Mouse (Mus musculus) lung, embryonic 16.5 days (tissue): Measurements from ENCODE around the gene Ybx1. TPM values are rescaled to one million over a fixed set of nuclear protein-coding genes. Genes with fewer than 3 reads are reported as not detected.
"Not testable (repeated sequence)": the region's sequence is repeated elsewhere in the genome, so short reads cannot be mapped to it uniquely, and the experiment has no call there.

ENCODE experiments used
- ATAC-seq: fragments of 200-750 bp; cut with Nextera tagmentation; 2 replicates; pipeline ENCODE4 v1.8.0; 2017; ENCODE audit warnings: low read depth, mild to moderate bottlenecking, moderate library complexity
- H3K27ac ChIP-seq: fragments of 300-500 bp; sonication (generic); 2 replicates; pipeline ENCODE4 v1.5.1; 2014; ENCODE audit warnings: mild to moderate bottlenecking, control low read depth, low read length
- H3K27me3 ChIP-seq: fragments of 300-500 bp; sonication (generic); 2 replicates; pipeline ENCODE4 v1.6.1; 2014; ENCODE audit warnings: low read depth, low read length, mixed read lengths; ENCODE audit not compliant: control insufficient read depth, insufficient read depth
- H3K36me3 ChIP-seq: fragments of 300-500 bp; sonication (generic); 2 replicates; pipeline ENCODE4 v1.6.1; 2014; ENCODE audit warnings: low read length; ENCODE audit not compliant: control insufficient read depth, insufficient read depth
- H3K4me1 ChIP-seq: fragments of 300-500 bp; sonication (generic); replicated peaks from 2 replicates; pipeline ENCODE4 v1.6.1; 2014; ENCODE audit warnings: low read length, mixed read lengths; ENCODE audit not compliant: control insufficient read depth, insufficient read depth
- H3K4me2 ChIP-seq: fragments of 300-500 bp; sonication (generic); 2 replicates; pipeline ENCODE4 v1.6.1; 2014; ENCODE audit warnings: low read depth, low read length, control low read depth
- H3K4me3 ChIP-seq: fragments of 300-500 bp; sonication (generic); 2 replicates; pipeline ENCODE4 v1.5.1; 2014; ENCODE audit warnings: mild to moderate bottlenecking, low read length, control low read depth
- H3K9ac ChIP-seq: fragments of 300-500 bp; sonication (generic); 2 replicates; pipeline ENCODE4 v1.6.1; 2014; ENCODE audit warnings: low read length, control low read depth
- H3K9me3 ChIP-seq: fragments of 300-500 bp; sonication (generic); 2 replicates; pipeline ENCODE4 v1.6.1; 2016; ENCODE audit warnings: low read length; ENCODE audit not compliant: control insufficient read depth
- WGBS: fragments of 180-500 bp; shearing (Covaris S2); extraction: QIAGEN DNeasy Blood & Tissue Kit; methylation state at CpG from one replicate; pipeline ENCODE4 v1.1.7; 2014; 5-methylcytosine and 5-hydroxymethylcytosine counted together
- polyA plus RNA-seq: library from polyadenylated mRNA; unstranded; fragments of >200 nt; fragmentation: Nextera tagmentation; extraction: Ambion mirVana; gene quantifications from 2 replicates; pipeline ENCODE4 v1.2.1, GENCODE M21; 2015

The Ybx1 gene
- polyA plus RNA-seq, 1 experiment from 2014 or later: 442 TPM

GRCm38 (mm10) chr4:119278784-119279183 is 15.6 kb downstream of the Ybx1 start:
- peaks cover 54% of the 10 kb centered on the region for H3K36me3 ChIP-seq
- not testable (repeated sequence) for H3K27me3 ChIP-seq, H3K27ac ChIP-seq, H3K9me3 ChIP-seq, H3K4me2 ChIP-seq, ATAC-seq, H3K4me1 ChIP-seq, H3K9ac ChIP-seq, H3K4me3 ChIP-seq
- 85% methylated on average over 15 of the region's 15 CpGs for WGBS

GRCm38 (mm10) chr4:119275726-119276125 is 18.7 kb downstream of the Ybx1 start:
- Histone ChIP-seq H3K9me3 (no peaks in the 10 kb centered on the region), H3K9ac (no peak overlapping the region), H3K27ac (peak overlapping the region; percentile 84), H3K4me3 (no peak overlapping the region), H3K27me3 (no peaks in the 10 kb centered on the region), H3K4me1 (no peaks in the 10 kb centered on the region), H3K4me2 (no peak overlapping the region), H3K36me3 (peaks cover 51% of the 10 kb centered on the region)
- ATAC-seq: no peak
- 69% methylated on average over 1 of the region's 2 CpGs for WGBS

- ATAC-seq: peak; percentile 77
These were observed 19.2 kb downstream of the Ybx1 start for GRCm38 (mm10) chr4:119275226-119275625.

GRCm38 (mm10) chr4:119274627-119275026 is 19.8 kb downstream of the Ybx1 start:
- ATAC-seq: peak; percentile 68
- Histone ChIP-seq H3K27me3 (no peaks in the 10 kb centered on the region), H3K9me3 (no peaks in the 10 kb centered on the region), H3K36me3 (peaks cover 46% of the 10 kb centered on the region), H3K4me2 (0 out of 2 replicates have a peak overlapping the region, but pooled peaks have one; percentile 6), H3K9ac (no peak overlapping the region), H3K4me1 (no peaks in the 10 kb centered on the region), H3K27ac (peak overlapping the region; percentile 77), H3K4me3 (no peak overlapping the region)
- 52% methylated on average over 1 of the region's 1 CpGs for WGBS

More at GRCm38 (mm10) chr4:119275226-119275625, 19.2 kb downstream of the Ybx1 start:
- Histone ChIP-seq H3K27me3 (no peaks in the 10 kb centered on the region), H3K9me3 (no peaks in the 10 kb centered on the region), H3K4me3 (no peak overlapping the region), H3K9ac (no peak overlapping the region), H3K4me2 (0 out of 2 replicates have a peak overlapping the region, but pooled peaks have one; percentile 6), H3K4me1 (no peaks in the 10 kb centered on the region), H3K36me3 (peaks cover 50% of the 10 kb centered on the region), H3K27ac (peak overlapping the region; percentile 84)
- WGBS: 66% methylated on average over 2 of the region's 2 CpGs

- 61% methylated on average over 13 of the region's 13 CpGs for WGBS
- Histone ChIP-seq H3K27ac (no peak overlapping the region), H3K36me3 (peaks cover 8% of the 10 kb centered on the region), H3K4me2 (no peak overlapping the region), H3K27me3 (no peaks in the 10 kb centered on the region), H3K4me1 (no peaks in the 10 kb centered on the region), H3K9ac (no peak overlapping the region), H3K9me3 (no peaks in the 10 kb centered on the region), H3K4me3 (no peak overlapping the region)
- no peak for ATAC-seq
These were observed 27.8 kb downstream of the Ybx1 start for GRCm38 (mm10) chr4:119266606-119267005.

GRCm38 (mm10) chr4:119263459-119263858 is 30.9 kb downstream of the Ybx1 start:
- Histone ChIP-seq H3K4me2 (no peak overlapping the region), H3K27me3 (no peaks in the 10 kb centered on the region), H3K27ac (no peak overlapping the region), H3K4me1 (no peaks in the 10 kb centered on the region), H3K36me3 (no peaks in the 10 kb centered on the region), H3K9me3 (no peaks in the 10 kb centered on the region), H3K4me3 (no peak overlapping the region), H3K9ac (no peak overlapping the region)
- 39% methylated on average over 3 of the region's 3 CpGs for WGBS
- ATAC-seq: no peak

GRCm38 (mm10) chr4:119262483-119262882 is 31.9 kb downstream of the Ybx1 start:
- WGBS: 87% methylated on average over 5 of the region's 5 CpGs
- no peak for ATAC-seq
- Histone ChIP-seq H3K4me2 (no peak overlapping the region), H3K27ac (no peak overlapping the region), H3K9ac (no peak overlapping the region), H3K36me3 (no peaks in the 10 kb centered on the region), H3K9me3 (no peaks in the 10 kb centered on the region), H3K4me3 (no peak overlapping the region), H3K27me3 (no peaks in the 10 kb centered on the region), H3K4me1 (no peaks in the 10 kb centered on the region)

- ATAC-seq: 0 out of 2 replicates have a peak, but pooled peaks have one; percentile 29
- Histone ChIP-seq H3K4me1 (no peaks in the 10 kb centered on the region), H3K36me3 (no peaks in the 10 kb centered on the region), H3K4me3 (no peak overlapping the region), H3K9me3 (no peaks in the 10 kb centered on the region), H3K27me3 (no peaks in the 10 kb centered on the region), H3K9ac (no peak overlapping the region), H3K4me2 (no peak overlapping the region), H3K27ac (peak overlapping the region; percentile 38; the same call in 1 of the 2 replicates)
- WGBS: 46% methylated on average over 7 of the region's 7 CpGs
These were observed 33.2 kb downstream of the Ybx1 start for GRCm38 (mm10) chr4:119261087-119261713.

GRCm38 (mm10) chr4:119259344-119260254 is 34.8 kb downstream of the Ybx1 start:
- Histone ChIP-seq H3K27ac (no peak overlapping the region), H3K4me1 (no peaks in the 10 kb centered on the region), H3K27me3 (no peaks in the 10 kb centered on the region), H3K4me2 (no peak overlapping the region), H3K9ac (no peak overlapping the region), H3K36me3 (no peaks in the 10 kb centered on the region), H3K9me3 (no peaks in the 10 kb centered on the region), H3K4me3 (no peak overlapping the region)
- 76% methylated on average over 15 of the region's 15 CpGs for WGBS
- no peak for ATAC-seq
